Mouse (Mus musculus): ENCODE measurements around the gene Slc44a1.
A peak's percentile ranks its signal among the peaks of the same experiment; 100 is the strongest.

Gene Slc44a1

GRCm38 (mm10) chr4:53474109-53474508 lies 33.9 kb downstream of the Slc44a1 start:
- no peak for DNase-seq

DNA sequence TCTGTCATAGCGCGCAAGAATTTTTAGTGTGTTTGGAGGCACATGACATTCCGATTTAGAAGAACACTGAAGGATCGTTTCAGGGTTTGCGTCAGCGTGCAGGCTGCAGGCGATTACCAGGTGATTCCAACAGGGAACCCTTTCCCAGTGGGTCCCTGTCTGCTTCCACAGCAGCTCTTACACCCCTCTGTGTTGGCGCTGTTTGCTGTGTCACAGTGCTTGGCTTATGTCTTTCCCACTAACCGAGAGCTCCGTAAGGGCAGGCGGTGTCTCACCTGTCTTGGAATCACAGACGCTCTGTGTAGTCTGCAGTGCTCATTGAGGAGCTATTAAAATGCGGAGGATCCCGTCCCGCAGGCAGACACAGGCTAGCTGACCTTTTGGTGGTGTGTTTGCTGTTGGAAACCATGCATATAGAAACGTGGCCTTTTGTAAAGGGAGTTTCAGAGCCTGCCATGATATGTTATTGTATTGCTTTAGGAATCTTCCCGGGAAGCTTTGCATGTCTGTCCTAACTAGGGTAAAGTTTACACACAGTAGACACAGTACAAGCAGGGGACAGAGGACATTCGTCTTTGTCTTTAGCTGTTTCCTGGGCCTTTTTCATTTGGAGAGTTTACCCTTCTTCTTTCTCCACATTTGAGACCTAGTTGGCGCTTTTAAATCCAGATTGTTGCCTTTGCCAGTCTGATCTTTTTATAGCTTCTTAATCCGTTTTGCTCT lies 35.2 kb downstream of the Slc44a1 start:
- no peak for DNase-seq

- DNase-seq, result no peak
Measured at GRCm38 (mm10) chr4:53478644-53479043, 38.4 kb downstream of the Slc44a1 start.

DNA sequence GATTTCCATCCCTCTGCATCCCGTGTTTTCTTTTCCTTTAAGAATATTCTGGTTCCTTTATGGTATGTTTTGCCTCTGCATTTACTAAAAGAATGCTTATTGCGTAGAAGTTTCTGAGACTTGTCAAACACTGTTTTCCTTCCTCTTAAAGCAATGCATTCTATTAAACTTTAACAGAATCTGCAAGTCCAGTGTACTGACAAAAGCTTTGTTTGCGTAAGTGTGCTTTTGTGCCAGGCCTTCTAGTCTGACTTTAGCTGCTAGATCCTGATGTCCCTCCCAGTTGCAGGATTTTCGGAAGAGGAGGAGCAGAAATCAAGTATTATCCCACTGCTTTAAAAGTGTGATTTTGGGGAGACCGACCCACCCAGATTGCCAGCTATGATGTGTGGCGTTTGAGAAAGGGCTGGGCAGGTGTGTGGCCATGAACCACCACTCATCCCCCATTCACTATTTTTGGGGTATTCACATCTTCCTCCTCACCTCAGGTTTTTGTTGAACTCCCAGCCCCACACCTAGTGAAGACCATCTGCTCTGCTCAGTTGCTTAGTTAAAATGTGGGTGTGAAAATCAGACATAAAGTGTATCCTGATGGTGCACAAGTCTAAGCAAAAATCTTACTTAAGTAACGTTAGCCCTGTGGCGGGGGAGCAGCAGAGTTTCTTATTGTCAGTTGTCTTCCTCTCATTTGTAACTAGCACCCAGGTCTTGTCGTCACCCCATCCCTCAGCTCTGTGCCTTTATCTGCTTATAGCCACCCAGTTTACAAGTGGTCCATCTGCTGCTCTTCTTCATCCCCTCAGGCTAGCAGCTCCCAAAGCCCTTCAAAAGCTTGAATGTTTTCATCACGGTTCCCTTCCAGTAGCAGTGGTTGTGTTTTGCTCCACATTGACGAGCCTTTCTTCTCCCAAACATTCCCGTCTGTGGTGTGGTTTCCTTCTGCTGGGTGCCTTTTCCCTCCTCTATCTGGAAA lies 47.3 kb downstream of the Slc44a1 start:
- peak; percentile 13 for DNase-seq

DNA sequence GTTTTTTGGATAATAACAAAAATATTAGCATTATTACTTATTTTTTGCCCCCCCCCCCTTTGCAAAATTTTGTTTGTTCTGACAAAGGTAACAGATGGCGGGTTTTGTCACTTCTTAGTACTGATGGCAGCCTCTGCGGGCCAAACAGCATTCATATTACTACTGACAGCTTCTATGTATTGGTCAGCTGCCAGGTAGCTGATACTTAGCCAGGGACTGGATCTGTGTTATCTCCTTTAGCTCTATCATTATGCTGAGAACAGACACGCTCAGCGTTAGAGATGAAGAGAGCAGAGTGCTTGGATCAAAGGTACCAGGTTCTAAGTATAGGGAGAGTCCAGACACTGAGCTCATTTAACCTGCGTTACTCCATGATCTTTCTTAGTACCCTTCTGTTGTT lies 48.6 kb downstream of the Slc44a1 start:
- no peak for DNase-seq

DNA sequence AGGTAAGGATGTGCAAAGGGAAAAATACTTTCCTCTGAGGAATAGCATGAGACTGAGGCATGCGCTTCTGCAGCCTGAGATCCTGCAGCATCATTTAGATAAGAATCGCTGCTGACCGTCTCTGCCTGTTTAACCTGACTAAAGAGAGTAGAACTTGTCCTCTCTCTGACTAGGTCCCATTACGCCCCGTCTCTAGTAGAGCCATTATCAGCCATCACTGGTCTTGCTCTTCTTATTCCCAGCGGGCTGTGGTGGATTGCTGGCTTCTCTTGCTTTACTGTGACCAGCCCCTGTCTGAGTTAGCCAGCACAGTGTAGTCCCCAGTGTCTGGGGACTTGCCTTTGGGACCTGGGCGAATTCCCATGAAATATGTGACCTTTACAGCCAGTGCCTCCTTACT lies 50.2 kb downstream of the Slc44a1 start:
- DNase-seq, result no peak

DNA sequence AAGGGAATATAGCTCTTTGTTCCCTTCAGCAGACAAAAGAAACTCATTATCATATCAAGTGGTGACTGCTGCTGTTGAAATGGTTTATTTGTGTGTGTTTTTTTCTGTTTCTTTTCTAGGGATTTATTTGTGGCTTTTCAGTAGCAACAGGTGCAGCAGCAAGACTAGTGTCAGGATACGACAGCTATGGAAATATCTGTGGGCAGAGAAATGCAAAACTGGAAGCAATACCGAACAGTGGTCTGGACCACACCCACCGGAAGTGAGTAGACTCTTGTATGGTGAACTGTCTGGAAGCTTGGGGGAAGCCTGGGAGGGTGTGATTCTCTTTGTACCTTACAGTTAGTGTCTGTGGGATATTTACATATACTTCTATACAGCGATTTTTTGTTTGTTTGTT lies 51.1 kb downstream of the Slc44a1 start:
- no peak for DNase-seq

- DNase-seq, result peak; percentile 38
Measured at GRCm38 (mm10) chr4:53495646-53496045, 55.4 kb downstream of the Slc44a1 start.

- no peak for DNase-seq
Measured at GRCm38 (mm10) chr4:53502764-53503163, 62.6 kb downstream of the Slc44a1 start.

GRCm38 (mm10) chr4:53512131-53512916 lies 72.1 kb downstream of the Slc44a1 start:
- DNase-seq, result peak; percentile 53

- DNase-seq, result no peak
Measured at GRCm38 (mm10) chr4:53513276-53514081, 73.3 kb downstream of the Slc44a1 start.

- DNase-seq, result peak; percentile 43
Measured at GRCm38 (mm10) chr4:53516011-53516532, 75.9 kb downstream of the Slc44a1 start.

DNA sequence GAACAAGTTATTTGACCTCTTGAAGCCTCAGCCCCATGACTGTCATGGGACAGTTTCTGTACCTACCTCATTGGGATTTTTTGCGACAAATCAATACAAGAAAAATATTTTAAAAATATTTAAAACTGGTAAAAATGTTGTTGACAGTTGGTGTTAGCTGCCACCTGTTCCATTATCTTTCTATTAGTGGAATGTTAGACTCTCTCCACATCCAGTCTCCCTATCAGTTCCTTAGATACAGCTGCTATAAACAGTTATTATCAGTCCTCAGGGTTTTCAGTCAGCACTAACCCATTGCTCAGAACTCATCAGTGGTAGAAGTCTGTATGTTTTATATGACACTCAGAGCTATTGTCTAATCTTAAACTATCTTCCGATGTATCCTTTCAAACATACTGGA lies 79.2 kb downstream of the Slc44a1 start:
- DNase-seq, result no peak

- no peak for DNase-seq
Measured at GRCm38 (mm10) chr4:53521028-53521427, 80.8 kb downstream of the Slc44a1 start.

- no peak for DNase-seq
Measured at GRCm38 (mm10) chr4:53522655-53523054, 82.4 kb downstream of the Slc44a1 start.

- DNase-seq, result no peak
Measured at GRCm38 (mm10) chr4:53525503-53525902, 85.3 kb downstream of the Slc44a1 start.

DNA sequence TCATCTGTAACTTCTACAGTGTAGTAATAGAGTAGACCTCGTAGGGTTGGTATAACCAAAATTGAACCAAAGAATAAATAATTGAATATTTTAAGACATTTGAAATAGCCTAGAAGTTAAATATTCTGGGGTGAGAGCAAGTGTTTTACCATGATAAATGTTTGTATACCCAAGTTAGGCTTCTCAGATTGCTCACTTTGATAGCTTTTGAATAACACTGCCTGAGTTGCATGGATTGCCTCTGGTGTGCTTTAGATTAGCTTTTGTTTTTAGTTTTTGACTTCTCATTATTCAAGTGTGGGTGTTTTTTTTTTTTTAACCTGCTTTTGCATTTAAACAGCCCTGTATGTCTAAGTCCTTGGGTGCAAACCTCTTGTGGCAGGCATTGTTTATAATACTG lies 85.8 kb downstream of the Slc44a1 start:
- no peak for DNase-seq

DNA sequence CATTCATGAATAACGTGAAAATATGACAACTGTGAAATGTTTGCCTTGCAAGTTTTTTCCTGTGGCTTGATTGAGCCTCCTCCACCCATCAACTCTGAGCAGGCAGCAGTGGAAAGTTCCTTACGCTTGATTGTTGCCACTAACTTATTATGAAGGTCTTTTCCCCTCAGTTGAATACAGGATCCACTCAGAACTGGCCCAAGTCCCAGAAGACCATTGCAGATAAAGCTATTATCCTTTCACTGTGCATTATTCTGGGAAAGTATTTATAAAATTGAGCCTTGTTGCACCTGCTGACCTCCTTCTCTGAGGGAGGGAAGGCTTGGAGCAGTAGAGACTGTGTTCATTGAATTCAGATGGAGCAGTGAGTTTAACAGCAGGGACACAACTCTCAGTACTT lies 86.2 kb downstream of the Slc44a1 start:
- peak; percentile 7 for DNase-seq

- no peak for DNase-seq
Measured at GRCm38 (mm10) chr4:53535795-53536194, 95.6 kb downstream of the Slc44a1 start.

- no peak for DNase-seq
Measured at GRCm38 (mm10) chr4:53537101-53537500, 96.9 kb downstream of the Slc44a1 start.

GRCm38 (mm10) chr4:53537539-53537938 lies 97.3 kb downstream of the Slc44a1 start:
- DNase-seq, result no peak

DNA sequence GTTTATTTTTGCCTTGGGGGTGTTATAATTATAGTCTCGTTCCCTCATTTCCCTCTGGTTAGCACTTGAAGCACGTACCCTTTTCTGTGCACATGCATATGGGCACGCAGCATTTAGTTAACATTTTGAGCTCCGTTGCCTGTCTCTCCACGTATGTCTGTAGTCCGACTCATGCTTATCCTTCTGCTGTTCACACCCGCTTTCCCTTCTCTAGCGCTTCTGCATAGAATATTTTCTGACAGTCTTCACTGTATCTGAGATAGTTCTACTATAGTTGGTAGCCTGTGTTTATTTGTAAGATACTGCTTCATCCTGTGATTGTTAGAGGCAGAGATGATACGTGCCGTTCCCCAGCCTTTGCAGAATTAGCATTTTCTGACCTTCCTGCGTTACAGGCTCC lies 98.4 kb downstream of the Slc44a1 start:
- no peak for DNase-seq

All from retina, postnatal 1 day (tissue).